Mouse (Mus musculus): Measurements from ENCODE around the gene Retnla. TPM values are rescaled to one million over a fixed set of nuclear protein-coding genes. Genes with fewer than 3 reads are reported as not detected.

The Retnla gene
- polyA plus RNA-seq (2014; fragmentation: Illumina TruSeq; extraction: RNeasy Lipid Tissue Mini Kit (QIAGEN cat#74804); ENCODE audit: low read depth, low replicate concordance): 9.1 TPM

GRCm38 (mm10) chr16:48842266-48842665 is at the start of gene Retnla:
Gene Retnla (plus strand): TSS chr16:48842551.

GRCm38 (mm10) chr16:48816695-48817094 is 25.7 kb upstream of the Retnla start, which contains the start of gene Retnlb:
Gene Retnlb (plus strand): TSS chr16:48816856.

GRCm38 (mm10) chr16:48872321-48872720 is 30.0 kb downstream of the Retnla start, which contains the start of gene Retnlg:
Gene Retnlg (plus strand): TSS chr16:48872621.

Other genes with a start within 250 kb of the Retnla start
- gene Trat1, start 70.5 kb upstream of the Retnla start, polyA plus RNA-seq (2014; fragmentation: Illumina TruSeq; extraction: RNeasy Lipid Tissue Mini Kit (QIAGEN cat#74804); ENCODE audit: low read depth, low replicate concordance): not detected
- gene Retnlb, start 25.7 kb upstream of the Retnla start, polyA plus RNA-seq (2014; fragmentation: Illumina TruSeq; extraction: RNeasy Lipid Tissue Mini Kit (QIAGEN cat#74804); ENCODE audit: low read depth, low replicate concordance): not detected
- gene Retnlg, start 30.1 kb downstream of the Retnla start, polyA plus RNA-seq (2014; fragmentation: Illumina TruSeq; extraction: RNeasy Lipid Tissue Mini Kit (QIAGEN cat#74804); ENCODE audit: low read depth, low replicate concordance): not detected
- 5.6 TPM for gene Dzip3, start 151.6 kb downstream of the Retnla start, polyA plus RNA-seq (2014; fragmentation: Illumina TruSeq; extraction: RNeasy Lipid Tissue Mini Kit (QIAGEN cat#74804); ENCODE audit: low read depth, low replicate concordance)
- gene Cip2a, start 151.6 kb downstream of the Retnla start, polyA plus RNA-seq (2014; fragmentation: Illumina TruSeq; extraction: RNeasy Lipid Tissue Mini Kit (QIAGEN cat#74804); ENCODE audit: low read depth, low replicate concordance): 0.89 TPM
- gene Myh15, start 214.9 kb downstream of the Retnla start, polyA plus RNA-seq (2014; fragmentation: Illumina TruSeq; extraction: RNeasy Lipid Tissue Mini Kit (QIAGEN cat#74804); ENCODE audit: low read depth, low replicate concordance): not detected